Mouse (Mus musculus): ENCODE results near the gene Gm20518.

Gm20518 gene

DNA sequence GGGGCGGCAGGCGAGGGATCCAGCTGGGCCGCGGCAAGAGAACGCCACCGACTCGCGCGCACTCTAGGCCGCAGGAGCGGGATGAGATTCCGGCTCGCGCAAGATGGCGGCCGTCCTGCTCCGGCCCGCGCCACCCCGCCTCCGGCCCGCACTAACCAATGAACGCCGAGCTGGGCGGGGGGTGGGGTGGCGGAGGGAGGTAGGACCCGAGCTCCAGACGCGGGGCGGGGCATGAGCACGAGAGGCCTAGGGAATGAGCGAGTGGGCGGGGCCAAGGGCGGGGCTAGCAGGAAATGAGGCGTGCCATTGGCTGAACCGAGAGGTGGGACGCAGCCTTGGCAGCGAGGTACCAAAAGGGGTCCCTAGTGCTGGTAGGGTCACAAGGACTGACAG lies at the start of gene Gm20518:
TSS of gene Gm20518 (minus strand) at position 105 of the 393 bp plus-strand sequence.
- peak; percentile 99 to 100 for DNase-seq (ENCODE audit: low spot score in 2 of 2)

DNA sequence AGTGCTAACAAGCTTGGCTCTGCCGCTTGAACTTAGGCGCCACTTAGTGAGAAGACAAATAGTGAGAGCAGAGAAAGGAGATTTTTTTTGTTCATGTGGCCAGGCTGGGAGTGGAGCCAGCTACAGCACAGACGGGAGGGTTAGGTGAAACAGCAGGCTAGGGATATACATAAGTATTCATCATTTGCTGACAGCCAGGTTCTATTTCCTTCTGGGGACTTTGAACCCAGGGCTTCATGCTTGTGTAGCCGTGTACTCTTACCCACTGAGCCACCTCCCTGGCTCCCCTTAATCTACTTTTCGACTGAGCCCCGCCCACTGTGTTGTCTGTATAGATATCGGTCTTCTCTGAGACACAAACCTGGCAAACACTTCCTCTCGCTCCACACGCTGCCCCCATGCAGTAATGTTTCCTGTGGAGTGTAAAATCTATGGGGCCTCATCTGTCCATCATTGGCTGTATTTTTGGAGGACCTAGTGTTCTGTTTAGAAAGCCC lies 47.8 kb upstream of the Gm20518 start:
- DNase-seq (ENCODE audit: low spot score in 2 of 2), result no peak

DNA sequence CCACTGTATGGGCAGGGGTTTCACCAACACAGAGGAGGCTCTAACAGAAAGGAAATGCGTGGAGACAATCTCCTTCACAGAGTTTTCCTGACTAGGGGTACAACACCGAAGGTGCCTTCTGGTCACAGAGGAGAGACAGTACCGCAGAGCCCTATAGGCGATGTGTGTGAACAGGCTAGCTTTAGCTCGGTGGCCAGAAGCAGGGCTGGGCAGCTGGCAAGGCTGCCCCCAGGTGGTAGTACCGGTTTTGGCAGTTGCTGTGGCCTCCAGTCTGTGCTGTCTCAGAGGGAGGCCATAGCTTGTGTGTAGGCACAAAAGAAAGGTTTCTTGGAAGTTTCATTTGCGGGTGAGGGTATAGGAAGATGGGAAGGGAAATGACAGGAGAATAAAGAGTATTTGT lies 47.4 kb upstream of the Gm20518 start:
- DNase-seq (ENCODE audit: low spot score in 2 of 2), result no peak

DNA sequence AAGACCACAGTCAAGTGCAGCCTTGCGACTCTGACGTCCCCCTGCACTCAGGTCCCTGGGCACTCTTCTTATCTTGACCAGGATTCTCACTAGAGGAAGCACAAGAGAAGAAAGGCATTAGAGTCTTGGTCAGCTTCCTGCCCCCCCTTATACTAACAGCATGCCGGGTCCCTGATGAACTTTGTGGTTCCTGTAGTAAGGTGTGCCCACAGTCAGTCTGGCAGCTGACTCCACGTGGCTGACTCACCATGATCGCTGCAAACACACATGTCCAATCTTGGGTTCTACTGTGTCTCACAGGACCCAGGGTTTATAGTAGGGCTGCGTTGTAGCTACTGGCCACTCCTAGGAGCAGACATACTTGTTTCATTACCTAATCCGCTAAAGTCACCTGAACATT lies 46.7 kb upstream of the Gm20518 start:
- DNase-seq (ENCODE audit: low spot score in 2 of 2), result no peak

DNA sequence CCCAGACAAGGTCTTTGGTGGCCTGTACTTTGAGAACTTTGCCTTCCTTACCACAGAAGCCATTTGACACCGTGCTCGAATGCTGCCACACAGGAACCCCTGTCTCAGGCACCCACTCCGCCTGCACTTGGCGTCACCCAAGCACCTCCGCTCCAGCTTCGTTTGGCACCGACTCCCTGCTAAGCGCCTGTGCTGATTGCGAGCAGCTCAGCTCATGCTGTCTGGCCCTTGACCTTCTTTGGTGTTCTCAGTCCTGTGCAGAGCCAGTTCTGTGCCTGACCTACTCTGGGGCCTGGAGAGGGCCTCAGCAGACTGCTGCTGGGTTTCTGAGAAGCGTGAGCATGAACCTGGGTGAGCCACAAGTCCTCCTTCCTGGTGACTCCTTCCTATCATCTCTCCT lies 45.3 kb upstream of the Gm20518 start:
- DNase-seq (ENCODE audit: low spot score in 2 of 2), result no peak

DNA sequence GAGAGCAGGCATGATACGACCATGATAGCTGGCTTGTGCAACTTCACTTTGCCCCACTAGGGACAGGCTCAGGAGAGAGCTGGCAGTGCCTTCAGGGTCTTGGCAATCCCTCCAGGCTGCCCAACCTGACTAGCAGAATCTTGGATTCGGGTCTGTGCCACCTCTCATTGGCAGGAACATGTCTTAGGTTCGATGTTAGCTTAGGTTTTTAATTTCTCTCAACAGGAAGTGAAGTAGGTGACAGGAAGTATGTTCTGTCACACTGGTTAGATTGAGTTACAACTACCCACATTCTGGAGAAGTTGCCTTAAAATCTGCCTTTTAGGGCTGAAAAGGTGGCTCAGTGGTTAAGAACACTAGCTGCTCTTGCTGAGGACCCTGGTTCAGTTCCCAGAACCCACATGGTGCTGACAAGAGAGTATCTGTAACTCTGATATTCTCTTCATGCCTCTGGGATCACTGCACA lies 43.0 kb upstream of the Gm20518 start:
- DNase-seq (ENCODE audit: low spot score in 2 of 2), result no peak

DNA sequence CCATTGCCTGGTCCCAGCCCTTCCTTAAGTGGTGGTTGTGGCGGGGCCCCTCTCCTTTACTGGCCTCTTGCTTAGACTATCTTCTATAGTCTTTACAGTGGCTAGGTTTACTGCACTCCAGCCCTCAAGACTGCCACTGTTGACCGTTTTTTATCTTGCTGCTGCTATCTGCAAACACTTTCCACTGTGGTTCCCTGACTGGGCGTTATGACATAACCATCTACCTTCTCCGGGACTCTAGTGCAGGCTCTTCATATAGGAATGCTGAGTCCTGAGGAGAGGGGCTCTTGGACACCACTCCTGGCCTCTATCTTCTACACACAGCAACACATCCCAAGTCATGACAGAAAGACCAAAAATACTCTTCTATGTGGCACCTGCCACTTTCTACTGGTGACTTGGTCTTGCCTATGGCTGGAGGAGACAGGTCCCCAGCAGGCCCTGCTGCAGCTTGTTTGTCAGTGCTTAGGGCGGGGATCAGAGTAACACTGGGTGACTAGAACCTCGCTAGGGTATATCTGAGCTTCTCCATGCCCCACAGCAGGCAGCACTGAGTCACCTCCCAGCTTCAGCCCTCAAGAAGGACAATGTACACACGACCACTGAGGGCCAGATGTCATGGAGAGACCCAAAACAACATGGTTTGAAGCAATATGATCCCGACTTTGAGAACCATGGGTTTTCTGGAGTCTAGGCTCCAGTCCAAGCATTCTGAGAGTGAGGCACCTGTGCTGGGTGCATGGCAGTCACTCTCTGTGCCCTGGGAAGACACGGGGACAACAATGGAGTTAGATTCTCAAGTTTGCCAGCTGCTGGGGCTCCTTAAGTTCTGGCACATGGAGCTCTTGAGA lies 42.3 kb upstream of the Gm20518 start:
- DNase-seq (ENCODE audit: low spot score in 2 of 2), result no peak

DNA sequence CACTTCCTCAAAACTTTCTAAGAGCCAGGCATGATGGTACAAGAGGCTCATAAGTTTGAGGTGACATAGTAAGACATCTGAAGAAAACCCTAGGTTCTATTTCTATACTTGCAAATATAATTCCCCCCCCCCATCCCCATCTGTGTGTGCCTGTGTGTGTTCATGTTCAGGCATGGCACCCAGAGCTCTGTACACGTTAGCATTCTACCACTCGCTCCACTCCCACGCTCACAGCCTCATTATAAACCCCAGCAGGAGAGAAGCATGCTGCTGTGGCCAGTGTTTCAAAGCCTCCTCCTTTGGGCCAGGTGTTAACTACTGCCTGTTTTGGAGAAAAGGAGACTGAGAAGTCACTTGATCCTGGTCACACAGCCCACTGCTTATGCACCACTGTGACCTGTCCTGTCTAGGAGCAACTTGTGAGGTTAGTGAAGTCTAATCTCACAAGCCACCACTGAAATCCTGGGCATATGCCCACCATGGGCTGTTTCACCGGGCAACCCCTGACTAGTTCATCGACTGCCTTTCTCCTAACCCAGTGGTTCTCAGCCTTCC lies 40.5 kb upstream of the Gm20518 start:
- no peak for DNase-seq (ENCODE audit: low spot score in 2 of 2)

DNA sequence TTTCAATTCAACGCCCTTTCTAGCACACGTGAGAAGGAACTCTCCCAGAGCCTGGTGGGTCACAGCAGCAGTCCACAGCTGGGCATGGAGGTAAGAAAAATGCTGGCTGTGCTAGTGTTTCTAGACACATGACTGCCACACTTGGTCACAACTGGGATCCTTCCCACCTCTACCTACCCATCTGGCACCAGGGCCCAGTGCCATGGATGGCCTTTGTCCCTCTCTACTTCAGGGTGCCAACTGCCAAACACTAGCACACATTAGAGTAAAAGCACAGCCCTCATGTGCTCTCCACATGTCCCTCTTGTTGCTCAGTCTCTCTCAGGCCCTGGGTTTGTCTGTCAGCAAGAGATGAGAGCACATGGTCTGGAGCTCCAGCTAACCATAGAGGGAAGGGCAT lies 38.2 kb upstream of the Gm20518 start:
- no peak for DNase-seq (ENCODE audit: low spot score in 2 of 2)

DNA sequence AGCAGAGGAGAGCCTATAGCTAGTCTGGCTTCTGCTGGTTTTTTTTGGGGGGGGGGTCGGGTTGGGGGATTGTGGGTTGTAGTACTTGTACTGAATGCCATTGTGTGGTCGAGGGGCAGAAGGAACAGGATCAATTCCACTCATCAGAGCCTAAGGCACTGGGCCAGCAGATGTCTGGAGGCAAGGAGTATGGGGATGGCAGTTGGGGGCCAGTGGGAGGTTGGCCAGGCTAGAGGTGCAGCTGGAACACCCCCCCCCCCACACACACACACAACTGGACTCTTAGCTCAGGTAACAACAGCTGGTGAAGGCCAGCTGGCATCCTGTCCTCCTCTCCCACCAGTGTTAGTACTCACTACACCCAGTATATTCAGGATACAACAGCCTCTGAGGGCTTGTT lies 37.7 kb upstream of the Gm20518 start:
- no peak for DNase-seq (ENCODE audit: low spot score in 2 of 2)

DNA sequence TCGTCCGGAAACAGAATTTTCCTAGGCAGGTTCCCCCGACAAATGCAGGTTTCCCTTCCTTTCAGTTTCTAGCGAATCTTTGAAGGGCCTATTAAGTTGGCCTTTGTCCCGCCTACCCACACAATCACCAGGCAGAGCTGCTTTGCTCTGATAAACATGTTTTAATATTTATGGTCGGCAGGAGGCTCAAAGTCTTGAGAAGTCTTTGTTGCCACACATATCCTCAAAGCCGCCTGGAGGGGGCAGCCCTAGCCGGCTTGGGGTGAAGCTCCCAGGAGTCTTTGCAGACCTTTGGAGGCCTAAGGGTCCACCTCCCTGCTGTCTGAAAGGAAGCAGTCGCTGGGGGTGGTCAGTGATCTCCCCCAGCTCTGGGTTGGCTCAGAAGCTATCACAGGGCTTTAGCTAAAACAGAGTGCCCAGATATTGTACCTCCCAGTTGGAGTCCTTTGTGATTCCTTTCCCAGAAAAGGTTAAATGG lies 37.2 kb upstream of the Gm20518 start:
- peak; percentile 62 to 70 for DNase-seq (ENCODE audit: low spot score in 2 of 2)

DNA sequence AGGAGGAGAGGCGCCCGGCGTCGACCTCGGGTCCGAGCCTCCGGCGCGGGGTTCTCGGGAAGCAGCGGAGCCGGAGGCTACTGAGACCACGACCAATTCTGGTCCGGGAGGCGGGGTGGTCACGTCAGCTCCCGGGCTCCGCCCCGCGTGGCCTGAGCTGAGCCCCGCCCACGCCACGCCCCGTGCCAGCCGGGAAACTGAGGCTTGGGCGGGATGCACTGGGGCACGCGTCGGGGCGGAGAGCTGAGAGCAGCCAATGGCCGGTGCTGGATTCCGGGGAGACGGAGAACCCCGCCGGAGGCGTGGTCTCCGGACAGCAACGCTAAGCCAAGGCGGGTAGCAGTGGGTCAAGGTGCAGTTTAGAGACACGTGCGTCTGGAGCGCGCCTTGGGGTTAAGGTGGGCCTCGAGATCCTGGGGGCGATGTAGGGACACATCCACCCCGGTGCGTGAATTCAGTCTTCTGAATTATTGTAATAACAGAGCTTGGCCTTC lies 36.7 kb upstream of the Gm20518 start, which contains the start of gene Slc25a1:
TSS of gene Slc25a1 (minus strand) at position 133 of the 494 bp plus-strand sequence.
- DNase-seq (ENCODE audit: low spot score in 2 of 2), result peak; percentile 76 to 86

DNA sequence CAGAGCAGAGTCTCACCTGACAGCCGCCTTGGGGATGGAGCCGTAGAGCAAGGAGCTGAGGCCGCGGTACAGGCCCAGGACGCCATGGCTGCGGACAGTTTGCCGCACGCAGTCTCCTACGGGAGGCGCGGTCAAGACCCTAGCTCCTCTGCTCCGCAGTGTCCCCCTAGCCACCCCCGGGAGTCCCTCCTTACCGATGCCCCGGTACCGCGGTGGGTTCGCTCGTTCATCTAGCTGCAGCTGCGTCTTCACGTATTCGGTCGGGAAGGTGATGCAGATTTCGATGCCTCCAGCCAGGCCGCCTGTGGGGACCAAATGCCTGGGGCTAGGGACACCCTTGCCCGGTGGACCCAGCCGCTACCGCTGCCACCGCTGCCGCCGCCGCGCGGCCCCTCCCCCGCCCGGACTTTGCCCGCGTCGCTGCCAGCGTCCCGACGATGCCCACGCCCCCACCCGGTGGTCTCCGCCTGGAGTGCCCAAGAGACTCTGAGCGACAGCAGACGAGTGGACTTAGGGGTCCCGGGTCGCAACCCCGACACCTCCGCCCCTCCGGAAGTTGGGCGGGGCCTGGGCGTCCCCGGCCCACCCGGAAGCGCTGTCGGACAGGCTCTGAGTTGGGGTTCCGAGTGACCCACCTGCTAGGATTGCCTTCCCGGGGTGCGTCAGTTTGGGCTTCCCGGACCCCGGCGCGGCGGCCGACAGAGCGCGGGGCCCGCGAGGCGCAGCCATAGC lies 36.0 kb upstream of the Gm20518 start:
- peak in 1 of 2 experiments; percentile 41 for DNase-seq (ENCODE audit: low spot score in 2 of 2)

DNA sequence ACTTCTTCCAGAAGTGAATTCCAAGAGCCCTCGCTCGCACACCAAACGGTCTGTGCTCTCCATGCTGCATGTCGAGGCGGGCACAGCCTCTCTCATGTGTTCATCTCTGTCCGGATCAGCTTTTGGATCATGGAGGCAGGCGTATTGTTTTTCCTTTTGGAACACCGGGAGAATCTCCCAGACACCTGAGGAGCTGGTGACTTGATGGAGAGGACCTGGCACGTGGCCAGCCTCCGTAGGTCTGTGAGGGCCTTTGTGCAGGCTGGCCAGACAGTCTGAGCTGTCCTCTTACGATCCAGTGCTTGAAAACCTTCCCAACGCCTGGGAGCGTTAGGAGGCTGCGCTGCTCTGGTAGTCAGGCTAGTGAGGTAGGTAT lies 30.7 kb upstream of the Gm20518 start:
- DNase-seq (ENCODE audit: low spot score in 2 of 2), result no peak

DNA sequence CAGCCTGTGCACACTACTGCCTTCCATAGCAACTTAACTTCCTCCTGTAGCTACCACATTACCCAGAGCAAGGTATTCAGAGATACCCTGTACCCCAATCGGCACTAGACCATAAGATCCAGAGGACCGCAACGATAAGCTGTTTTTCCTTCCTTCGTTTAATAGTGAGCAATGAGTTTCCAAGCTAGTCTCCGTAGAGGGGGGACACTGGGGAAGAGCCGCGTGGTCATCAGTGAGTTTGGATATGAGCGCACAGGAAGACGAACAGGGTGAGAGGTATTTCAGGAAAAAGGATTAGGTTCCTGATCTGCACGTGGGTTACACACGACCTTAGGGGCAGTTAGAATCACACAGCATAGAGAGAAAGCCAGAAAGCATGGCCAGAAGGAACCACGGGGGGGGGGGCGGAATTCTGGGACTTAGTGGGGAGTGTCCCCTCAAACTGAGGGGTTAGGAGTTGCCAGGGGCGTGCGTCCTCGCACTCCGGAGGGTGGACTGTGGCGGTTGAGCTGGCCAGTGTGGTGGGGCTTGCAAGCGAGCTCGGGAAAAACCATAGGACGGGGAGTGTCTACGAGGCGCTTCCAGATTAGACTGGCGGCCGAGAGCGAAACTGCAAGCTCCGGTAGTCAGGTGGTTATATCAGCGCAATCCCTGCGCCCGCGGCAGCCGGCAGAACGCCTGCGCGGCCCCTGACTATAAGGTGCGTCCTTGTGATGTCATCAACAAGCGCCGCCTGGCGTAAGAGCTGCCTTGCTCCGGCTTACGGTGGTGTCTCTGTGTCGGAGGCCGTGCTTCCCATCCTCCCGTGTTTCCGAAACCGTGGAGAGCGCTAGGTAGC lies 30.1 kb upstream of the Gm20518 start:
- DNase-seq (ENCODE audit: low spot score in 2 of 2), result peak; percentile 93 to 97

DNA sequence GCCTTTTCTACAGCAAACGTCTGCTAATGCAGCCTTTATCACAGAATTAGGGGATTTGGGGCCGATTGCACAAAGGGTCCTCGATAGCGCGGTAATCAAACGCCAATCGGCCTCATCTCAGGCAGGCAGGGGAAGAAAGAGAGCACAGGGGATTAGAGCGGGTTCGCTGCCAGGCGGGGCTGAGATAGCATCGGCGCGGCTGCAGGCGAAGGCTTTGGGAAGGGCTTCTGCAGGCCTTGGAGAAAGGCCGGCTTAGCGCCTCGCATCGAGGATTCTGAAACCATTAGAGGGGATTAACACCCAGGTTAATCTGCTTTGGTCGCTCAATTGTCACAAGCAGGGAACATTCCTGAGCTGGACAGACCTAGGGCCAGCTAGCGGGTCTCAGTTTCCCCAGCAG lies 29.1 kb upstream of the Gm20518 start:
- DNase-seq (ENCODE audit: low spot score in 2 of 2), result no peak

DNA sequence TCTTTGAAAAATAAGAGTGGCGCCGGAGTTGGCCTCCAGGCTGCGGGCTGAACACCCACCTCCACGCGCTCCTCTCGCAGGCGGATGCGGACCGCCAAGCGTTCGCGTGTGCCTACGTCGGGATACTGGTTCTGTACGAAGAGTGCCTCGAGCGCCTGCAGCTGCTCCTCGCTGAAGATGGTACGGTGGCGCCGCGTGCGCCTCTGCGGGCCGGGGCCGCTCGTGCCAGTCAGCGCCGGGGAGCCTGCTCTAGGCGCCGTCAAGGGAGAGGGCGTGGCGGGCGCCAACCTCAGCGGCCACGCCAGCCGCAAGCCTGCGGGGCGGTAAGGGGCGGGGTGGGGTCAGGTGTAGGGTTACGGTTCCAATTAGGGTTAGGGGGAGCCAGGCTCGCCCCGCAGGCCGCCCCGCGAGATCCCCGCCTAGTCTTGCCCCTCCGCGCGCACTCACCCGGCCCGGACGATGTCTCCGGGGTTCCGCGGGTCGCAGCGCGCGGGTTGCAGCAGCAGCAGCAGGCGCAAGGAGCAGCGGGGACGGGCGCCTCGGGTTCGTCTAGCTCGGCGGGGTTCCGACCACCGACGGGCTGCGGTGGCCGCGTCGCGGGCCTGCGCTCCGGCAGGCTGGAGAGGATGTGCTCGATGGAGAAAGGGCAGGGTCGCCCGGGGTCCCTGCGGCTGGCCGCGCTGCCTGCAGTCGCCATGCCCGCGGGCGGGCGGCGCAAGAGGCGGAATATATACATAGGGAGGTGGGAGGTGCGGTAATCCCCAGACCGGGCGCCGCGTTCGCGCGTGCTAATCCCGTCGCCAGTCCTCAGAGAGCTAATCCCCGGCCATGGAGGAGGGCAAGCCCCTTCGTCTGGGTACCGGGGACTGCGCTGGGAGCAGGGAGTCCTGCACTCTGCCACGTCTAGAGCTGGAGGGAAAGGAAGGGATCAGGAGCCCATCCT lies 23.1 kb upstream of the Gm20518 start, which contains the start of gene Gsc2:
TSS of gene Gsc2 (minus strand) at position 753 of the 943 bp plus-strand sequence.
- DNase-seq (ENCODE audit: low spot score in 2 of 2), result no peak

DNA sequence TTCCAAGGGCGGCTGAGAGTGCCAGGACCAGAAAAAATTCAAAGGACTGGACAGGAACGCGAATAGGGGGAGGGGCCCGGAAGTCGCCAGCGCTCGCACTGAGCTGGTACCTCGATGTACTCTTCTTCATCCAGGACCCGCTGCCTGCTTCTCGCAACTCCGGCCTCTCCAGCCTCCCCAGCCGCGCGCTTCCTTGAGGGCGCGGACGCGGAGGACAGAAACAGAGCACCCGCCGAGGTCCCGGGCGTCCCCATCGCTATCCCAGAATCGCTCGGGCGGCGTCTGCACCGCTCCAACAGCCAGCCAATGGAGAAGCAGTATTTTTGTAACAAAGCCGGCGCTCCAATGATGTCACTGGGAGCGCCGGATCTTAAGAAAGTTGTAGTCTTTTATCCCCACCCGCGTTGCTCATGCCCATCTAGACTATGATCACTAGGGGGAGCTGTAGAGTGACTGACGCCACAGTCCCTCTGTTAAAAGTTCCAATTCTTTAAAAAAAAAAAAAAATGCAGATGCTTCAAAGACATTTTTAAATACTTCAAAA lies 19.7 kb upstream of the Gm20518 start, which contains the start of gene Ess2:
TSS of gene Ess2 (minus strand) at position 297 of the 544 bp plus-strand sequence.
- peak; percentile 90 for DNase-seq (ENCODE audit: low spot score in 2 of 2)

DNA sequence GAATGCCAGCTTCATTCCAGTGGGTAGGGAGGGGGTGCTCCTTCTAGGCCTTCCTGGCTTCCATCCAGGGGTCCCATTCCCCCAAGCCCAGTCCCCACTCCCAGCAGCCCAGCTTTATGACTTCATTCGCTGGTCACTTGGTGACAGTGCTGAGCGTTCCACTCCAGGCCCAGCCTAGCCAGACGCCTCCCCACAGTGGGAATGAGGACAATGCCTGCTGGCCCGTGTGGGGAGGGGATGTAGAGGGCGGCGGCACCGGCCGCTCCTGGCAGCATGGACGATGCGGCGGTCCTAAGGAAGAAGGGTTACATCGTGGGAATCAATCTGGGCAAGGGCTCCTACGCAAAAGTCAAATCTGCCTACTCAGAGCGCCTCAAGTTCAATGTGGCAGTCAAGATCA lies 7.0 kb upstream of the Gm20518 start, which contains the start of the genes Dgcr2 and Tssk2:
TSS of gene Dgcr2 (minus strand) at position 101 of the 400 bp plus-strand sequence.
TSS of gene Tssk2 (plus strand) at position 176 of the 400 bp plus-strand sequence.
- DNase-seq (ENCODE audit: low spot score in 2 of 2), result no peak
